Mouse (Mus musculus) kidney, adult 2 months (tissue): ENCODE measurements at regions not wholly inside any gene's neighbourhood (a gene's known extent, or its start where the extent isn't known, plus 50 kb on each side); places are given as distances from the start of the nearest gene placed in this dataset.

Experiments used
- DNase-seq: peaks from one replicate; pipeline ENCODE4 v3.0.0; 2021
- H3K27ac ChIP-seq: fragments of 200-500 bp; 2 replicates; pipeline ENCODE4 v1.5.1; 2012; ENCODE audit warnings: low read depth, low read length, control low read depth, inconsistent platforms; ENCODE audit not compliant: insufficient read depth
- H3K27me3 ChIP-seq: fragments of 200-500 bp; replicated peaks from 2 replicates; pipeline ENCODE4 v1.6.1; 2012; ENCODE audit warnings: mild to moderate bottlenecking, moderate library complexity, low read length, inconsistent platforms; ENCODE audit not compliant: control insufficient read depth, insufficient read depth
- H3K36me3 ChIP-seq: fragments of 200-500 bp; 2 replicates; pipeline ENCODE4 v1.6.1; 2012; ENCODE audit warnings: mild to moderate bottlenecking, moderate library complexity, low read length, inconsistent platforms; ENCODE audit not compliant: control insufficient read depth, insufficient read depth
- H3K4me1 ChIP-seq: fragments of 200-500 bp; 2 replicates; pipeline ENCODE4 v1.6.1; 2011; ENCODE audit warnings: low read length; ENCODE audit not compliant: control insufficient read depth, insufficient read depth
- H3K4me3 ChIP-seq: fragments of 200-500 bp; 2 replicates; pipeline ENCODE4 v1.5.1; 2011; ENCODE audit warnings: mild to moderate bottlenecking, low read depth, low read length, control low read depth; ENCODE audit not compliant: insufficient read depth
- CTCF ChIP-seq: fragments of 200-500 bp; conservative IDR thresholded peaks from 2 replicates; pipeline ENCODE4 v1.5.1; 2011; ENCODE audit warnings: low read depth, mild to moderate bottlenecking, control low read depth, low read length, moderate library complexity, mixed read lengths; ENCODE audit not compliant: insufficient read depth, insufficient read length
- POLR2A ChIP-seq: fragments of 200-500 bp; IDR thresholded peaks from one replicate; pipeline ENCODE4 v1.6.1; 2011; ENCODE audit warnings: low read depth, low read length, control low read depth
- WGBS: fragments of 180-500 bp; shearing (Covaris S2); methylation state at CpG from one replicate; pipeline ENCODE4 v1.1.7; 2018; 5-methylcytosine and 5-hydroxymethylcytosine counted together

- TF ChIP-seq POLR2A, result no peak
- no peak for TF ChIP-seq CTCF
- Histone ChIP-seq H3K27me3 (no peaks in the 10 kb centered on the region), H3K36me3 (no peaks in the 10 kb centered on the region), H3K27ac (no peak overlapping the region; the same call in 1 of the 2 replicates), H3K4me3 (no peak overlapping the region), H3K4me1 (no peaks in the 10 kb centered on the region)
- WGBS, result 60% methylated on average over 4 of the region's 4 CpGs
- no peak for DNase-seq
Observed at GRCm38 (mm10) chrX:93888480-93888879, 56.5 kb upstream of the Pdk3 start.

- TF ChIP-seq POLR2A (no peak), CTCF (no peak)
- H3K36me3 ChIP-seq, result no peaks in the 10 kb centered on the region
- H3K27ac ChIP-seq, result no peak overlapping the region
- H3K27me3 ChIP-seq, result no peaks in the 10 kb centered on the region
- H3K4me1 ChIP-seq, result no peaks in the 10 kb centered on the region
- 56% methylated on average over 8 of the region's 8 CpGs for WGBS
- H3K4me3 ChIP-seq, result peak overlapping the region; percentile 41; the same call in 1 of the 2 replicates
- DNase-seq, result no peak
Observed at GRCm38 (mm10) chrX:93888966-93889365, 57.0 kb upstream of the Pdk3 start.

- peak overlapping the region; percentile 71; the same call in 1 of the 2 replicates for H3K27ac ChIP-seq
- no peak for TF ChIP-seq POLR2A
- TF ChIP-seq CTCF, result peak; percentile 75
- H3K4me1 ChIP-seq, result no peaks in the 10 kb centered on the region
- WGBS, result 21% methylated on average over 13 of the region's 13 CpGs
- DNase-seq, result peak; percentile 84
- H3K36me3 ChIP-seq, result no peaks in the 10 kb centered on the region
- no peaks in the 10 kb centered on the region for H3K27me3 ChIP-seq
- peak overlapping the region; percentile 41 for H3K4me3 ChIP-seq
Observed at GRCm38 (mm10) chrX:93889394-93890042, 57.5 kb upstream of the Pdk3 start.

GRCm38 (mm10) chrX:93896838-93897820, 65.1 kb upstream of the Pdk3 start:
- no peak for TF ChIP-seq POLR2A
- TF ChIP-seq CTCF, result no peak
- no peak for DNase-seq
- H3K27me3 ChIP-seq, result no peaks in the 10 kb centered on the region
- H3K4me1 ChIP-seq, result no peaks in the 10 kb centered on the region
- WGBS, result 72% methylated on average over 5 of the region's 5 CpGs
- no peaks in the 10 kb centered on the region for H3K36me3 ChIP-seq
- no peak overlapping the region for H3K4me3 ChIP-seq
- no peak overlapping the region for H3K27ac ChIP-seq

GRCm38 (mm10) chrX:93903209-93903608, 65.2 kb upstream of the AU015836 start:
- H3K36me3 ChIP-seq, result no peaks in the 10 kb centered on the region
- H3K4me3 ChIP-seq, result no peak overlapping the region
- H3K4me1 ChIP-seq, result no peaks in the 10 kb centered on the region
- H3K27ac ChIP-seq, result no peak overlapping the region
- no peaks in the 10 kb centered on the region for H3K27me3 ChIP-seq
- no peak for DNase-seq
- TF ChIP-seq CTCF, result no peak
- no peak for TF ChIP-seq POLR2A

- Histone ChIP-seq H3K4me1 (no peaks in the 10 kb centered on the region), H3K27me3 (no peaks in the 10 kb centered on the region), H3K36me3 (no peaks in the 10 kb centered on the region), H3K27ac (no peak overlapping the region), H3K4me3 (no peak overlapping the region)
- WGBS, result 69% methylated on average over 5 of the region's 5 CpGs
- DNase-seq, result no peak
- TF ChIP-seq POLR2A, result no peak
- no peak for TF ChIP-seq CTCF
Observed at GRCm38 (mm10) chrX:93905531-93905930, 62.9 kb upstream of the AU015836 start.
